Mouse (Mus musculus): ENCODE results near the gene Fam205c. TPM values are rescaled to one million over a fixed set of nuclear protein-coding genes. Genes with fewer than 3 reads are reported as not detected.

The Fam205c gene
- polyA plus RNA-seq, 1 experiment from 2014 or later = 2.0 TPM

GRCm38 (mm10) chr4:42888806-42889205 lies 14.8 kb upstream of the Fam205c start:
- Histone ChIP-seq H3K9me3 (replicated peaks; ENCODE audit: control insufficient read depth, low read length, poor library complexity, severe bottlenecking) (no peaks in the 10 kb centered on the region), H3K27ac (ENCODE audit: low read length) (no peak overlapping the region), H3K4me3 (ENCODE audit: low read depth, low read length) (no peak overlapping the region), H3K9ac (ENCODE audit: low read depth, low read length) (no peak overlapping the region), H3K36me3 (ENCODE audit: control insufficient read depth, insufficient read depth, low read length) (no peaks in the 10 kb centered on the region), H3K4me1 (ENCODE audit: control insufficient read depth, insufficient read depth, low read length) (no peaks in the 10 kb centered on the region), H3K27me3 (ENCODE audit: control insufficient read depth, insufficient read depth, low read depth, low read length) (no peaks in the 10 kb centered on the region), H3K4me2 (ENCODE audit: low read length) (no peak overlapping the region)
- ATAC-seq = no peak
- WGBS = 94% methylated on average over 6 of the region's 6 CpGs

- H3K36me3 ChIP-seq (ENCODE audit: control insufficient read depth, insufficient read depth, low read length) = no peaks in the 10 kb centered on the region
- no peaks in the 10 kb centered on the region for H3K27me3 ChIP-seq (ENCODE audit: control insufficient read depth, insufficient read depth, low read depth, low read length)
- ATAC-seq = no peak
- no peak overlapping the region for H3K9ac ChIP-seq (ENCODE audit: low read depth, low read length)
- H3K4me1 ChIP-seq (ENCODE audit: control insufficient read depth, insufficient read depth, low read length) = no peaks in the 10 kb centered on the region
- 89% methylated on average over 6 of the region's 6 CpGs for WGBS
- H3K4me2 ChIP-seq (ENCODE audit: low read length) = no peak overlapping the region
- no peak overlapping the region for H3K4me3 ChIP-seq (ENCODE audit: low read depth, low read length)
- H3K9me3 ChIP-seq (replicated peaks; ENCODE audit: control insufficient read depth, low read length, poor library complexity, severe bottlenecking) = no peaks in the 10 kb centered on the region
- H3K27ac ChIP-seq (ENCODE audit: low read length) = no peak overlapping the region
Observed at GRCm38 (mm10) chr4:42886926-42887325, 12.9 kb upstream of the Fam205c start.

GRCm38 (mm10) chr4:42880677-42880948 lies 6.6 kb upstream of the Fam205c start:
- WGBS = 38% methylated on average over 1 of the region's 1 CpGs
- H3K4me3 ChIP-seq (ENCODE audit: low read depth, low read length) = no peak overlapping the region
- no peak for ATAC-seq

GRCm38 (mm10) chr4:42879829-42880676 lies 6.0 kb upstream of the Fam205c start:
- no peaks in the 10 kb centered on the region for H3K4me1 ChIP-seq (ENCODE audit: control insufficient read depth, insufficient read depth, low read length)
- 0 out of 2 replicates have a peak overlapping the region, but pooled peaks have one; percentile 3 for H3K27ac ChIP-seq (ENCODE audit: low read length)
- no peaks in the 10 kb centered on the region for H3K9me3 ChIP-seq (replicated peaks; ENCODE audit: control insufficient read depth, low read length, poor library complexity, severe bottlenecking)
- 77% methylated on average over 16 of the region's 16 CpGs for WGBS
- no peak overlapping the region for H3K4me3 ChIP-seq (ENCODE audit: low read depth, low read length)
- no peak overlapping the region for H3K4me2 ChIP-seq (ENCODE audit: low read length)
- H3K27me3 ChIP-seq (ENCODE audit: control insufficient read depth, insufficient read depth, low read depth, low read length) = no peaks in the 10 kb centered on the region
- H3K36me3 ChIP-seq (ENCODE audit: control insufficient read depth, insufficient read depth, low read length) = no peaks in the 10 kb centered on the region
- no peak for ATAC-seq
- no peak overlapping the region for H3K9ac ChIP-seq (ENCODE audit: low read depth, low read length)

More at GRCm38 (mm10) chr4:42880677-42880948, 6.6 kb upstream of the Fam205c start:
- Histone ChIP-seq H3K27me3 (ENCODE audit: control insufficient read depth, insufficient read depth, low read depth, low read length) (no peaks in the 10 kb centered on the region), H3K4me2 (ENCODE audit: low read length) (no peak overlapping the region), H3K4me1 (ENCODE audit: control insufficient read depth, insufficient read depth, low read length) (no peaks in the 10 kb centered on the region), H3K9me3 (replicated peaks; ENCODE audit: control insufficient read depth, low read length, poor library complexity, severe bottlenecking) (no peaks in the 10 kb centered on the region), H3K36me3 (ENCODE audit: control insufficient read depth, insufficient read depth, low read length) (no peaks in the 10 kb centered on the region), H3K9ac (ENCODE audit: low read depth, low read length) (no peak overlapping the region), H3K27ac (ENCODE audit: low read length) (no peak overlapping the region)

GRCm38 (mm10) chr4:42877657-42878056 lies 3.6 kb upstream of the Fam205c start:
- Histone ChIP-seq H3K9me3 (replicated peaks; ENCODE audit: control insufficient read depth, low read length, poor library complexity, severe bottlenecking) (no peaks in the 10 kb centered on the region), H3K4me3 (ENCODE audit: low read depth, low read length) (no peak overlapping the region), H3K27ac (ENCODE audit: low read length) (no peak overlapping the region), H3K27me3 (ENCODE audit: control insufficient read depth, insufficient read depth, low read depth, low read length) (no peaks in the 10 kb centered on the region), H3K4me1 (ENCODE audit: control insufficient read depth, insufficient read depth, low read length) (no peaks in the 10 kb centered on the region), H3K4me2 (ENCODE audit: low read length) (no peak overlapping the region), H3K9ac (ENCODE audit: low read depth, low read length) (no peak overlapping the region), H3K36me3 (ENCODE audit: control insufficient read depth, insufficient read depth, low read length) (no peaks in the 10 kb centered on the region)
- ATAC-seq = no peak
- 93% methylated on average over 2 of the region's 2 CpGs for WGBS

GRCm38 (mm10) chr4:42876586-42877291 lies 2.7 kb upstream of the Fam205c start:
- H3K36me3 ChIP-seq (ENCODE audit: control insufficient read depth, insufficient read depth, low read length) = no peaks in the 10 kb centered on the region
- no peak overlapping the region for H3K4me3 ChIP-seq (ENCODE audit: low read depth, low read length)
- no peaks in the 10 kb centered on the region for H3K27me3 ChIP-seq (ENCODE audit: control insufficient read depth, insufficient read depth, low read depth, low read length)
- ATAC-seq = peak; percentile 96
- no peaks in the 10 kb centered on the region for H3K4me1 ChIP-seq (ENCODE audit: control insufficient read depth, insufficient read depth, low read length)
- H3K27ac ChIP-seq (ENCODE audit: low read length) = no peak overlapping the region
- no peak overlapping the region for H3K4me2 ChIP-seq (ENCODE audit: low read length)
- WGBS = 40% methylated on average over 5 of the region's 5 CpGs
- no peak overlapping the region; the same call in 1 of the 2 replicates for H3K9ac ChIP-seq (ENCODE audit: low read depth, low read length)
- no peaks in the 10 kb centered on the region for H3K9me3 ChIP-seq (replicated peaks; ENCODE audit: control insufficient read depth, low read length, poor library complexity, severe bottlenecking)

- no peaks in the 10 kb centered on the region for H3K27me3 ChIP-seq (ENCODE audit: control insufficient read depth, insufficient read depth, low read depth, low read length)
- H3K9me3 ChIP-seq (replicated peaks; ENCODE audit: control insufficient read depth, low read length, poor library complexity, severe bottlenecking) = no peaks in the 10 kb centered on the region
- no peak overlapping the region for H3K4me3 ChIP-seq (ENCODE audit: low read depth, low read length)
- no peaks in the 10 kb centered on the region for H3K36me3 ChIP-seq (ENCODE audit: control insufficient read depth, insufficient read depth, low read length)
- no peak overlapping the region for H3K27ac ChIP-seq (ENCODE audit: low read length)
- 89% methylated on average over 16 of the region's 16 CpGs for WGBS
- no peaks in the 10 kb centered on the region for H3K4me1 ChIP-seq (ENCODE audit: control insufficient read depth, insufficient read depth, low read length)
- ATAC-seq = no peak
- H3K4me2 ChIP-seq (ENCODE audit: low read length) = no peak overlapping the region
- H3K9ac ChIP-seq (ENCODE audit: low read depth, low read length) = no peak overlapping the region
Observed at GRCm38 (mm10) chr4:42872746-42873435, 1.1 kb downstream of the Fam205c start.

- H3K9ac ChIP-seq (ENCODE audit: low read depth, low read length) = no peak overlapping the region
- H3K4me3 ChIP-seq (ENCODE audit: low read depth, low read length) = no peak overlapping the region
- no peaks in the 10 kb centered on the region for H3K4me1 ChIP-seq (ENCODE audit: control insufficient read depth, insufficient read depth, low read length)
- WGBS = 94% methylated on average over 7 of the region's 7 CpGs
- H3K27me3 ChIP-seq (ENCODE audit: control insufficient read depth, insufficient read depth, low read depth, low read length) = no peaks in the 10 kb centered on the region
- H3K27ac ChIP-seq (ENCODE audit: low read length) = no peak overlapping the region
- no peak overlapping the region for H3K4me2 ChIP-seq (ENCODE audit: low read length)
- no peaks in the 10 kb centered on the region for H3K36me3 ChIP-seq (ENCODE audit: control insufficient read depth, insufficient read depth, low read length)
- no peaks in the 10 kb centered on the region for H3K9me3 ChIP-seq (replicated peaks; ENCODE audit: control insufficient read depth, low read length, poor library complexity, severe bottlenecking)
- no peak for ATAC-seq
Observed at GRCm38 (mm10) chr4:42872151-42872550, 1.9 kb downstream of the Fam205c start.

- no peak for ATAC-seq
- Histone ChIP-seq H3K27ac (ENCODE audit: low read length) (no peak overlapping the region), H3K4me3 (ENCODE audit: low read depth, low read length) (no peak overlapping the region), H3K9ac (ENCODE audit: low read depth, low read length) (no peak overlapping the region), H3K9me3 (replicated peaks; ENCODE audit: control insufficient read depth, low read length, poor library complexity, severe bottlenecking) (no peaks in the 10 kb centered on the region), H3K36me3 (ENCODE audit: control insufficient read depth, insufficient read depth, low read length) (no peaks in the 10 kb centered on the region), H3K4me2 (ENCODE audit: low read length) (no peak overlapping the region), H3K27me3 (ENCODE audit: control insufficient read depth, insufficient read depth, low read depth, low read length) (no peaks in the 10 kb centered on the region), H3K4me1 (ENCODE audit: control insufficient read depth, insufficient read depth, low read length) (no peaks in the 10 kb centered on the region)
- WGBS = 83% methylated on average over 5 of the region's 5 CpGs
Observed at GRCm38 (mm10) chr4:42870748-42871147, 3.3 kb downstream of the Fam205c start.

Measured in midbrain, embryonic 16.5 days (tissue).